Mouse (Mus musculus): ENCODE measurements at regions not wholly inside any gene's neighbourhood (a gene's known extent, or its start where the extent isn't known, plus 50 kb on each side); places are given as distances from the start of the nearest gene placed in this dataset.

- no peak for DNase-seq (ENCODE audit: low read depth, low spot score)
Observed at GRCm38 (mm10) chr14:105841888-105842287, 54.7 kb downstream of the Spry2 start.

GRCm38 (mm10) chr14:105837533-105837932, 59.1 kb downstream of the Spry2 start:
- DNase-seq (ENCODE audit: low read depth, low spot score), result no peak

GRCm38 (mm10) chr14:105830701-105831100, 65.9 kb downstream of the Spry2 start:
- no peak for DNase-seq (ENCODE audit: low read depth, low spot score)

GRCm38 (mm10) chr14:105830301-105830700, 66.3 kb downstream of the Spry2 start:
- no peak for DNase-seq (ENCODE audit: low read depth, low spot score)

GRCm38 (mm10) chr14:105823129-105823528, 73.5 kb downstream of the Spry2 start:
- DNase-seq (ENCODE audit: low read depth, low spot score), result no peak

- no peak for DNase-seq (ENCODE audit: low read depth, low spot score)
Observed at GRCm38 (mm10) chr14:105822653-105823052, 74.0 kb downstream of the Spry2 start.

GRCm38 (mm10) chr14:105819534-105819933, 77.1 kb downstream of the Spry2 start:
- DNase-seq (ENCODE audit: low read depth, low spot score), result no peak

- no peak for DNase-seq (ENCODE audit: low read depth, low spot score)
Observed at GRCm38 (mm10) chr14:105818841-105819240, 77.8 kb downstream of the Spry2 start.

GRCm38 (mm10) chr14:105817481-105817880, 79.1 kb downstream of the Spry2 start:
- DNase-seq (ENCODE audit: low read depth, low spot score), result no peak

GRCm38 (mm10) chr14:105815827-105816226, 80.8 kb downstream of the Spry2 start:
- no peak for DNase-seq (ENCODE audit: low read depth, low spot score)

GRCm38 (mm10) chr14:105815281-105815680, 81.3 kb downstream of the Spry2 start:
- no peak for DNase-seq (ENCODE audit: low read depth, low spot score)

- no peak for DNase-seq (ENCODE audit: low read depth, low spot score)
Observed at GRCm38 (mm10) chr14:105813661-105814060, 83.0 kb downstream of the Spry2 start.

- no peak for DNase-seq (ENCODE audit: low read depth, low spot score)
Observed at GRCm38 (mm10) chr14:105813097-105813496, 83.5 kb downstream of the Spry2 start.

GRCm38 (mm10) chr14:105805762-105806161, 90.9 kb downstream of the Spry2 start:
- no peak for DNase-seq (ENCODE audit: low read depth, low spot score)

- DNase-seq (ENCODE audit: low read depth, low spot score), result no peak
Observed at GRCm38 (mm10) chr14:105805362-105805761, 91.3 kb downstream of the Spry2 start.

- DNase-seq (ENCODE audit: low read depth, low spot score), result no peak
Observed at GRCm38 (mm10) chr14:105804761-105805160, 91.9 kb downstream of the Spry2 start.

GRCm38 (mm10) chr14:105803281-105803680, 93.3 kb downstream of the Spry2 start:
- DNase-seq (ENCODE audit: low read depth, low spot score), result no peak

GRCm38 (mm10) chr14:105802529-105803280, 93.9 kb downstream of the Spry2 start:
- no peak for DNase-seq (ENCODE audit: low read depth, low spot score)

- no peak for DNase-seq (ENCODE audit: low read depth, low spot score)
Observed at GRCm38 (mm10) chr14:105800142-105800925, 96.3 kb downstream of the Spry2 start.

GRCm38 (mm10) chr14:105799401-105799861, 97.2 kb downstream of the Spry2 start:
- DNase-seq (ENCODE audit: low read depth, low spot score), result no peak

- DNase-seq (ENCODE audit: low read depth, low spot score), result no peak
Observed at GRCm38 (mm10) chr14:105793010-105793702, 103.5 kb downstream of the Spry2 start.

GRCm38 (mm10) chr14:105790441-105790840, 106.2 kb downstream of the Spry2 start:
- no peak for DNase-seq (ENCODE audit: low read depth, low spot score)

All from retina, adult 2 months (tissue).